In genomic region chr11:55460559-55461018, GRCm38 (mm10) we compare ENCODE assay signal across 8 mouse cellular contexts. TPM values are rescaled to one million over a fixed set of nuclear protein-coding genes. Genes with fewer than 3 reads are reported as not detected.
A peak's percentile ranks its signal among the peaks of the same experiment; 100 is the strongest.
DNase-seq lines count a peak whose midpoint lies in the region; ATAC-seq and TF ChIP-seq lines count a peak whose summit lies in the region.

No protein-coding gene starts in this region.

- peak overlapping the region; percentile 94 for H3K4me2 ChIP-seq in limb, embryonic 14.5 days (replicated peaks; ENCODE audit: low read depth, low read length, severe bottlenecking)
- peak overlapping the region; percentile 66 for H3K4me2 ChIP-seq in midbrain, embryonic 16.5 days (ENCODE audit: low read length)

- 0 out of 2 replicates have a peak overlapping the region, but pooled peaks have one; percentile 33 for H3K27ac ChIP-seq in limb, embryonic 14.5 days (replicated peaks; ENCODE audit: low read depth, low read length)
- H3K27ac ChIP-seq in midbrain, embryonic 16.5 days (ENCODE audit: low read length) = peak overlapping the region; percentile 79; the same call in 1 of the 2 replicates

- peak overlapping the region; percentile 82 for H3K4me3 ChIP-seq in limb, embryonic 14.5 days (replicated peaks; ENCODE audit: low read length)
- peak overlapping the region; percentile 79 for H3K4me3 ChIP-seq in midbrain, embryonic 16.5 days (ENCODE audit: low read depth, low read length)

- H3K27me3 ChIP-seq in limb, embryonic 14.5 days (ENCODE audit: control insufficient read depth, insufficient read depth, low read length) = no peaks in the 10 kb centered on the region
- no peaks in the 10 kb centered on the region for H3K27me3 ChIP-seq in midbrain, embryonic 16.5 days (ENCODE audit: control insufficient read depth, insufficient read depth, low read depth, low read length)

- no peaks in the 10 kb centered on the region for H3K36me3 ChIP-seq in limb, embryonic 14.5 days (ENCODE audit: control insufficient read depth, insufficient read depth, low read length)
- no peaks in the 10 kb centered on the region for H3K36me3 ChIP-seq in midbrain, embryonic 16.5 days (ENCODE audit: control insufficient read depth, insufficient read depth, low read length)

- ATAC-seq in granulocyte monocyte progenitor cell, adult 5-6 weeks (replicated peaks; ENCODE audit: poor library complexity, severe bottlenecking) = peak; percentile 23
- peak; percentile 24; the same call in 1 of the 2 replicates for ATAC-seq in limb, embryonic 14.5 days (ENCODE audit: low FRiP score, low read depth)
- peak; percentile 78 for ATAC-seq in midbrain, embryonic 16.5 days

- no peaks in the 10 kb centered on the region for H3K9me3 ChIP-seq in limb, embryonic 14.5 days (ENCODE audit: control insufficient read depth, low read length)
- H3K9me3 ChIP-seq in midbrain, embryonic 16.5 days (replicated peaks; ENCODE audit: control insufficient read depth, low read length, poor library complexity, severe bottlenecking) = no peaks in the 10 kb centered on the region

- under 1% methylated on average over 17 of the region's 17 CpGs for WGBS in limb, embryonic 14.5 days
- under 1% methylated on average over 17 of the region's 17 CpGs for WGBS in midbrain, embryonic 16.5 days

- TF ChIP-seq POLR2A in limb, embryonic 14.5 days (IDR thresholded peaks at IDR 0.05; ENCODE audit: borderline replicate concordance, extremely low read depth, insufficient read depth, insufficient read length) = no peak

- DNase-seq in adrenal gland, postnatal 36 days = peak; percentile 44 to 62
- DNase-seq in adrenal gland, postnatal 10 days = no peak
- peak; percentile 55 for DNase-seq in thymus, postnatal 14 days
- DNase-seq in thymus, adult 18-20 months = no peak
- DNase-seq in limb, embryonic 14.5 days (ENCODE audit: low spot score) = no peak
- no peak for DNase-seq in cerebellum, postnatal 14 days

- H3K9ac ChIP-seq in limb, embryonic 14.5 days (ENCODE audit: low read depth, low read length, severe bottlenecking) = peak overlapping the region; percentile 65
- H3K9ac ChIP-seq in midbrain, embryonic 16.5 days (ENCODE audit: low read depth, low read length) = peak overlapping the region; percentile 71

- H3K4me1 ChIP-seq in limb, embryonic 14.5 days (ENCODE audit: control insufficient read depth, insufficient read depth, low read length) = peaks cover 15% of the 10 kb centered on the region
- H3K4me1 ChIP-seq in midbrain, embryonic 16.5 days (ENCODE audit: control insufficient read depth, insufficient read depth, low read length) = peaks cover 15% of the 10 kb centered on the region

RNA-seq across cellular contexts. Expression of gene Atox1, which starts 0.5 kb away (rescaled TPM):
- total RNA-seq in adrenal gland, postnatal 36 days (2021) = 100 to 1,000 TPM; 216 to 347 TPM
- 100 to 1,000 TPM; 271 to 292 TPM for total RNA-seq in adrenal gland, postnatal 10 days (2021)
- total RNA-seq in granulocyte monocyte progenitor cell, adult 5-6 weeks (2014; fragmentation: Nextera tagmentation) = 164 and 224 TPM in 2 replicates
- total RNA-seq in granulocyte monocyte progenitor cell, adult 5-6 weeks (2017) = 52.8 and 89.1 TPM in 2 replicates
- polyA plus RNA-seq in limb, embryonic 14.5 days (2012; rRNA removed) = 236 and 256 TPM in 2 replicates
- 428 and 474 TPM in 2 replicates for polyA plus RNA-seq in limb, embryonic 14.5 days (2014; fragmentation: Nextera tagmentation; extraction: Ambion mirVana)
- polyA plus RNA-seq in midbrain, embryonic 16.5 days (2015; fragmentation: Nextera tagmentation; extraction: Ambion mirVana) = 196 and 215 TPM in 2 replicates

RNA-seq across cellular contexts. Expression of gene G3bp1, which starts 8.9 kb away (rescaled TPM):
- total RNA-seq in adrenal gland, postnatal 36 days (2021) = 10 to 100 TPM; 58.5 to 63.4 TPM
- total RNA-seq in adrenal gland, postnatal 10 days (2021) = 10 to 100 TPM; 55.5 to 60.0 TPM
- 87.8 and 97.3 TPM in 2 replicates for total RNA-seq in granulocyte monocyte progenitor cell, adult 5-6 weeks (2014; fragmentation: Nextera tagmentation)
- 130 and 133 TPM in 2 replicates for total RNA-seq in granulocyte monocyte progenitor cell, adult 5-6 weeks (2017)
- 77.7 and 79.0 TPM in 2 replicates for polyA plus RNA-seq in limb, embryonic 14.5 days (2012; rRNA removed)
- 170 and 171 TPM in 2 replicates for polyA plus RNA-seq in limb, embryonic 14.5 days (2014; fragmentation: Nextera tagmentation; extraction: Ambion mirVana)
- 92.4 and 103 TPM in 2 replicates for polyA plus RNA-seq in midbrain, embryonic 16.5 days (2015; fragmentation: Nextera tagmentation; extraction: Ambion mirVana)

RNA-seq across cellular contexts. Expression of gene Sparc, which starts 37.6 kb away (rescaled TPM):
- total RNA-seq in adrenal gland, postnatal 36 days (2021) = 1,000 to 10,000 TPM; 2,443 to 3,326 TPM
- 1,000 to 10,000 TPM; 2,122 to 2,491 TPM for total RNA-seq in adrenal gland, postnatal 10 days (2021)
- not detected in 2 replicates for total RNA-seq in granulocyte monocyte progenitor cell, adult 5-6 weeks (2014; fragmentation: Nextera tagmentation)
- 0.31 TPM in 1 of 2 replicates, not detected in the other for total RNA-seq in granulocyte monocyte progenitor cell, adult 5-6 weeks (2017)
- polyA plus RNA-seq in limb, embryonic 14.5 days (2012; rRNA removed) = 1,741 and 2,064 TPM in 2 replicates
- 2,065 and 2,257 TPM in 2 replicates for polyA plus RNA-seq in limb, embryonic 14.5 days (2014; fragmentation: Nextera tagmentation; extraction: Ambion mirVana)
- 426 and 452 TPM in 2 replicates for polyA plus RNA-seq in midbrain, embryonic 16.5 days (2015; fragmentation: Nextera tagmentation; extraction: Ambion mirVana)

Comparison
In these comparisons a context has a peak if more than half of its experiments do, and no peak if none do; other contexts are left out.
1. DNase-seq: peak in adrenal gland, postnatal 36 days (2 of 2) and thymus, postnatal 14 days (single experiment); none in adrenal gland, postnatal 10 days (single experiment), thymus, adult 18-20 months (0 of 2), limb, embryonic 14.5 days (single experiment) and cerebellum, postnatal 14 days (0 of 2).
2. ATAC-seq: peak in every context shown above with its lines; median percentile 78 in midbrain, embryonic 16.5 days; 24 in limb, embryonic 14.5 days; 23 in granulocyte monocyte progenitor cell, adult 5-6 weeks.
3. RNA of gene Sparc, which starts 37.6 kb away (total RNA-seq): 2,443 to 3,326 TPM in adrenal gland, postnatal 36 days and 2,122 to 2,491 TPM in adrenal gland, postnatal 10 days; 0.31 TPM in granulocyte monocyte progenitor cell, adult 5-6 weeks; every median in the first group is over 1,000 times any median in the second.